Comparison of ENCODE assay signal across 9 mouse cellular contexts in genomic region chr16:7136971-7137370, GRCm38 (mm10).
DNase-seq lines count a peak whose midpoint lies in the region; ATAC-seq lines count a peak whose summit lies in the region.
"Had no signal": no experiment of that assay in that cellular context is flagged by ENCODE, and none has a peak within 500 bp of the region (broad histone marks: within the 10 kb centered on the region; RNA-seq: fewer than 3 reads in every experiment).

No protein-coding gene starts in this region.

- ATAC-seq in liver, embryonic 11.5 days (replicated peaks; ENCODE audit: low FRiP score): no peak
- peak; percentile 75; the same call in 1 of the 2 replicates for ATAC-seq in limb, embryonic 12.5 days (ENCODE audit: insufficient number of reproducible peaks, insufficient read depth, low FRiP score, low TSS enrichment, low read depth)
- ATAC-seq in CD4-positive, CD25-positive, alpha-beta regulatory T cell, adult 4 months: no peak

- DNase-seq in adrenal gland, adult (ENCODE audit: inconsistent age in 2 of 2, low spot score in 1 of 2): peak; percentile 16 to 36
- DNase-seq in adrenal gland, adult 18-20 months (ENCODE audit: low spot score in 2 of 2): no peak
- peak; percentile 7 for DNase-seq in liver
- DNase-seq in liver, embryonic 11.5 days (ENCODE audit: low spot score): no peak
- DNase-seq in heart, adult 8-10 months (ENCODE audit: low spot score): peak; percentile 56
- no peak for DNase-seq in spleen, adult 12 weeks (ENCODE audit: low spot score)

- H3K27me3 ChIP-seq in liver, embryonic 11.5 days (replicated peaks; ENCODE audit: control insufficient read depth, insufficient read depth, low read length): no peaks in the 10 kb centered on the region
- no peaks in the 10 kb centered on the region for H3K27me3 ChIP-seq in limb, embryonic 12.5 days
- H3K27me3 ChIP-seq: neural tube, embryonic 12.5 days had no signal

- H3K9ac ChIP-seq in liver, embryonic 11.5 days (ENCODE audit: low read depth, low read length): no peak overlapping the region
- H3K9ac ChIP-seq in limb, embryonic 12.5 days (replicated peaks): no peak overlapping the region
- H3K9ac ChIP-seq: neural tube, embryonic 12.5 days had no signal

- no peak overlapping the region for H3K4me2 ChIP-seq in liver, embryonic 11.5 days
- no peak overlapping the region for H3K4me2 ChIP-seq in limb, embryonic 12.5 days
- H3K4me2 ChIP-seq: neural tube, embryonic 12.5 days had no signal

- H3K36me3 ChIP-seq in liver, embryonic 11.5 days (ENCODE audit: control insufficient read depth, insufficient read depth, low read length): no peaks in the 10 kb centered on the region
- H3K36me3 ChIP-seq in limb, embryonic 12.5 days: no peaks in the 10 kb centered on the region
- H3K36me3 ChIP-seq: neural tube, embryonic 12.5 days had no signal

- 72% methylated on average over 1 of the region's 1 CpGs for WGBS in liver, embryonic 11.5 days
- WGBS in limb, embryonic 12.5 days: 64% methylated on average over 1 of the region's 1 CpGs

- H3K9me3 ChIP-seq in liver, embryonic 11.5 days (ENCODE audit: control insufficient read depth, low read length): no peaks in the 10 kb centered on the region
- H3K9me3 ChIP-seq in limb, embryonic 12.5 days: no peaks in the 10 kb centered on the region
- H3K9me3 ChIP-seq: neural tube, embryonic 12.5 days had no signal

- H3K4me1 ChIP-seq in liver, embryonic 11.5 days (replicated peaks; ENCODE audit: control insufficient read depth, insufficient read depth, low read length): no peaks in the 10 kb centered on the region
- H3K4me1 ChIP-seq in limb, embryonic 12.5 days (replicated peaks): no peaks in the 10 kb centered on the region
- H3K4me1 ChIP-seq: neural tube, embryonic 12.5 days had no signal

- no peak overlapping the region for H3K27ac ChIP-seq in liver, embryonic 11.5 days (ENCODE audit: low read depth, low read length)
- no peak overlapping the region for H3K27ac ChIP-seq in limb, embryonic 12.5 days
- H3K27ac ChIP-seq: neural tube, embryonic 12.5 days had no signal

- no peak overlapping the region for H3K4me3 ChIP-seq in liver, embryonic 11.5 days (ENCODE audit: low read depth, low read length)
- H3K4me3 ChIP-seq in limb, embryonic 12.5 days (replicated peaks): no peak overlapping the region
- H3K4me3 ChIP-seq: neural tube, embryonic 12.5 days had no signal

Comparison
In these comparisons a context has a peak if more than half of its experiments do, and no peak if none do; other contexts are left out.
1. DNase-seq: peak in adrenal gland, adult (2 of 2), liver (single experiment) and heart, adult 8-10 months (single experiment); none in adrenal gland, adult 18-20 months (0 of 2), liver, embryonic 11.5 days (single experiment) and spleen, adult 12 weeks (single experiment).